Mouse (Mus musculus) layer of hippocampus, adult 2 months (tissue): ENCODE measurements around the gene Smtnl2. TPM values are rescaled to one million over a fixed set of nuclear protein-coding genes. Genes with fewer than 3 reads are reported as not detected.

Source experiments
- DNase-seq, 2 experiments: peaks; one replicate each; pipeline ENCODE4 v3.0.0; 2022; ENCODE audit warnings: low spot score in 2 of 2
- H3K27ac ChIP-seq: fragments of 200-600 bp; 2 replicates; pipeline ENCODE4 v1.8.1; 2022
- H3K4me3 ChIP-seq: fragments of 200-600 bp; 2 replicates; pipeline ENCODE4 v1.8.1; 2022; ENCODE audit warnings: mild to moderate bottlenecking
- CTCF ChIP-seq: fragments of 200-600 bp; conservative IDR thresholded peaks from 2 replicates; pipeline ENCODE4 v1.8.1; 2022; ENCODE audit warnings: antibody characterized with exemption, mild to moderate bottlenecking, moderate library complexity
- total RNA-seq, 2 experiments: library from RNA; stranded (reverse); gene quantifications; 2 replicates each; pipeline ENCODE4 v1.2.3; 2021

The Smtnl2 gene
- total RNA-seq, 2 experiments from 2014 or later: 2.2 to 3.8 TPM

GRCm38 (mm10) chr11:72389407-72390142, 21.9 kb downstream of the Smtnl2 start:
- no peak overlapping the region for H3K27ac ChIP-seq
- no peak for DNase-seq

DNA sequence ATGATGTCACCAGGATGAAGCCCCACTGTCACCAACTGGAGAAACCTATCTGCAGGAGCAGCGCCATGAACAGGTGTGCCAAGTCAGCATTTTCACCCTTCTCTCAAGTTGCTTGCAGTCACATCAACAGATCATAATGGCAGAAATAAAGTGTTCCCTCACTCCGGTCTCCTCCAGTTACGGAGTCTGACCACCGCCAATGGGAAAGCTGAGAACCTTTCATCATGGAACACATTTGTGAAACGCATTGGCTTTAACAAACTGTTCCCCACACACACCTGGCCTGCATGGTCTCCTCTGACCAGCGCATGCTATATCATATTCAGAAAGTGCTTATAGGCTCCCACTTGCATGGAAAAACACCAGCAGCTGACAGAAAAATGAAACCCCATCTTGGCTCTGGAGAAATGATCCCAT, 23.4 kb downstream of the Smtnl2 start:
- no peak for DNase-seq
- TF ChIP-seq CTCF: no peak
- H3K27ac ChIP-seq: no peak overlapping the region
- H3K4me3 ChIP-seq: no peak overlapping the region

More at GRCm38 (mm10) chr11:72389407-72390142, 21.9 kb downstream of the Smtnl2 start:
- no peak overlapping the region for H3K4me3 ChIP-seq
- TF ChIP-seq CTCF: no peak

DNA sequence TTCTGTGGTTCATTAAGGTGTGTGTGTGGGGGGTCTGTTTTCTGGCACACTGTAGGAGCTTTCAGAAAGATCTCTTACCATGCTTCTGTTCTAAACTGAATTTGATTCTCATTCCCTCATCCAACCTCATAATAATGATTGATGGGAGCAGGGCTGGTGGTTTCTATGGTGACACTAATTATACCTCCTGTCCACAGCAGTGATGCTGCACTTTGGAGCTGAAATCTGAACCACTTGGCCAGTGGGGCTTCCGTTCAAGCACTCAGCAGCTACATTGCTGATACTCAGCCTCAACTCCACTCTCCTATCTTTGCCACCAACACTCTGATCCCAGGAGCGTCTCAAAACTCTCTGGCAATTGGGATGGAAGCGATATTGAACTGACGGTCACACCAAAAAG, 32.2 kb downstream of the Smtnl2 start:
- Histone ChIP-seq H3K4me3 (no peak overlapping the region), H3K27ac (no peak overlapping the region)
- no peak for TF ChIP-seq CTCF
- no peak for DNase-seq

- Histone ChIP-seq H3K27ac (no peak overlapping the region), H3K4me3 (no peak overlapping the region)
- DNase-seq: no peak
- TF ChIP-seq CTCF: no peak
Observed at GRCm38 (mm10) chr11:72378222-72378621, 33.3 kb downstream of the Smtnl2 start.

DNA sequence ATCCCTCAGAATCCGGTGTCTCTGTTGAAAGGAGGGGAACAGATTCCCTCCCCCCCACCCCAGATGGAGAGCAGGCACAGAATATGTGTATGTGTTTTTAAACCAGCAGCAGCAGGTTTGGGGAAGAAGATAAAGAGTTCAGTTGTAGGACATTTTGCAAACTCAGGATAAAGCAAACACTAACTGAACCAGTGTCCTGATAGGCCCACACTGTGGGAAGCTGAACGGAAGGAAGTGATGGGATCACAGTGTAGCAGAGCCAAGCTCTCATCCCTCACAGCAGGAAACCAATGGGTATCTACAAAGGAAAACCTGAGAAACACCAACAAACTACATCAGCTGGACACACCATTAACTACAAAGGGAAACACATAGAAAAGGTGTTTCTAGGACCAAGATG, 35.0 kb downstream of the Smtnl2 start:
- Histone ChIP-seq H3K4me3 (no peak overlapping the region), H3K27ac (no peak overlapping the region)
- TF ChIP-seq CTCF: no peak
- no peak for DNase-seq

- TF ChIP-seq CTCF: peak; percentile 70
- no peak for DNase-seq
- Histone ChIP-seq H3K4me3 (no peak overlapping the region), H3K27ac (0 out of 2 replicates have a peak overlapping the region, but pooled peaks have one; percentile 10)
Observed at GRCm38 (mm10) chr11:72369904-72370672, 41.4 kb downstream of the Smtnl2 start.

- no peak for DNase-seq
- TF ChIP-seq CTCF: no peak
- H3K4me3 ChIP-seq: no peak overlapping the region
- H3K27ac ChIP-seq: peak overlapping the region; percentile 36; the same call in 1 of the 2 replicates
Observed at GRCm38 (mm10) chr11:72367934-72368674, 43.4 kb downstream of the Smtnl2 start.

GRCm38 (mm10) chr11:72366126-72366525, 45.4 kb downstream of the Smtnl2 start:
- no peak overlapping the region for H3K27ac ChIP-seq
- TF ChIP-seq CTCF: no peak
- H3K4me3 ChIP-seq: no peak overlapping the region
- DNase-seq: no peak

DNA sequence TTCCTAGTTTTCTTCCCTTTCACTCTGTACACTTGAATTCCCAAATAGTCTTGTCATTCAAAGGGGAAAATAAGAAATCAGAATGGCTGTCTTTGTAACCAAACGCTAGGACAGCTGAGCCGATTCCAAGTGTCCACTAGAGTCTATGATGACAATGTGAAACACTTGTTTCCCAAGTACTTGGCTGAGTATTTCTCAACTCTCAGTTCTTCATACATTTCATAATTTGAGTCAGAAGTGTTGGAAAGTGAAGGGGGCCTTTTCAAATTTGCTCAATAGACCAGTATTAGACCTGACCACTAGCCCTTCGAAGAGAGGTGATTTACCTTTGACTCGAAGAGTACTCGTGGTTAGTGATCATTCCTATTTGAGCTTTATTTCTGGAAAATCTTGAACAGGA, 47.0 kb downstream of the Smtnl2 start:
- no peak overlapping the region for H3K4me3 ChIP-seq
- no peak for DNase-seq

GRCm38 (mm10) chr11:72363523-72364240, 47.8 kb downstream of the Smtnl2 start:
- H3K4me3 ChIP-seq: no peak overlapping the region
- H3K27ac ChIP-seq: no peak overlapping the region
- DNase-seq: no peak
- TF ChIP-seq CTCF: no peak

More for the DNA sequence above, 47.0 kb downstream of the Smtnl2 start:
- H3K27ac ChIP-seq: no peak overlapping the region
- no peak for TF ChIP-seq CTCF

GRCm38 (mm10) chr11:72362347-72362741, 49.2 kb downstream of the Smtnl2 start, which contains the start of gene Tekt1:
Gene Tekt1 (minus strand): TSS chr11:72362442.
- TF ChIP-seq CTCF: no peak
- Histone ChIP-seq H3K27ac (no peak within 1 kb of the TSS), H3K4me3 (peak within 1 kb of the TSS; percentile 62)
- no peak for DNase-seq

GRCm38 (mm10) chr11:72361385-72362346, 49.8 kb downstream of the Smtnl2 start:
- peak overlapping the region; percentile 62 for H3K4me3 ChIP-seq
- TF ChIP-seq CTCF: no peak
- DNase-seq: peak; percentile 71
- no peak overlapping the region for H3K27ac ChIP-seq
